Mouse (Mus musculus) c-Kit-negative CD71-positive TER-119-positive erythroid progenitor cells, embryonic 14.5 days (primary cell): ENCODE measurements around the gene Itgb1.
A peak's percentile ranks its signal among the peaks of the same experiment; 100 is the strongest.

Experiments
- DNase-seq: peaks from one replicate; pipeline ENCODE4 v3.0.0-alpha.2; 2013; ENCODE audit warnings: low read depth, low spot score

Itgb1 gene

GRCm38 (mm10) chr8:128685507-128686428, at the start of gene Itgb1:
Itgb1 (plus strand) TSS chr8:128685654.
- DNase-seq = peak; percentile 78

- no peak for DNase-seq
Measured at GRCm38 (mm10) chr8:128643104-128643503, 42.4 kb upstream of the Itgb1 start.

GRCm38 (mm10) chr8:128645452-128645851, 40.0 kb upstream of the Itgb1 start:
- no peak for DNase-seq

GRCm38 (mm10) chr8:128646456-128646855, 39.0 kb upstream of the Itgb1 start:
- DNase-seq = no peak

- DNase-seq = no peak
Measured at GRCm38 (mm10) chr8:128648071-128648470, 37.4 kb upstream of the Itgb1 start.

- no peak for DNase-seq
Measured at GRCm38 (mm10) chr8:128650331-128650855, 35.1 kb upstream of the Itgb1 start.

- DNase-seq = peak; percentile 9
Measured at GRCm38 (mm10) chr8:128652399-128653109, 32.9 kb upstream of the Itgb1 start.

GRCm38 (mm10) chr8:128653642-128654364, 31.7 kb upstream of the Itgb1 start:
- no peak for DNase-seq

- no peak for DNase-seq
Measured at GRCm38 (mm10) chr8:128654365-128655099, 30.9 kb upstream of the Itgb1 start.

GRCm38 (mm10) chr8:128662144-128662543, 23.3 kb upstream of the Itgb1 start:
- DNase-seq = no peak

- DNase-seq = no peak
Measured at GRCm38 (mm10) chr8:128662696-128663095, 22.8 kb upstream of the Itgb1 start.

- DNase-seq = no peak
Measured at GRCm38 (mm10) chr8:128663106-128663505, 22.3 kb upstream of the Itgb1 start.

- no peak for DNase-seq
Measured at GRCm38 (mm10) chr8:128666576-128667263, 18.7 kb upstream of the Itgb1 start.

GRCm38 (mm10) chr8:128671813-128672212, 13.6 kb upstream of the Itgb1 start:
- no peak for DNase-seq

- DNase-seq = no peak
Measured at GRCm38 (mm10) chr8:128672441-128672840, 13.0 kb upstream of the Itgb1 start.

- DNase-seq = no peak
Measured at GRCm38 (mm10) chr8:128672950-128673349, 12.5 kb upstream of the Itgb1 start.

GRCm38 (mm10) chr8:128675848-128676629, 9.4 kb upstream of the Itgb1 start:
- DNase-seq = no peak

GRCm38 (mm10) chr8:128679909-128680308, 5.5 kb upstream of the Itgb1 start:
- no peak for DNase-seq

- no peak for DNase-seq
Measured at GRCm38 (mm10) chr8:128680548-128681325, 4.7 kb upstream of the Itgb1 start.
